Mouse (Mus musculus): ENCODE results near the gene Lmbrd1.
"Not testable (repeated sequence)": the region's sequence is repeated elsewhere in the genome, so short reads cannot be mapped to it uniquely, and the experiment has no call there.

Gene Lmbrd1

DNA sequence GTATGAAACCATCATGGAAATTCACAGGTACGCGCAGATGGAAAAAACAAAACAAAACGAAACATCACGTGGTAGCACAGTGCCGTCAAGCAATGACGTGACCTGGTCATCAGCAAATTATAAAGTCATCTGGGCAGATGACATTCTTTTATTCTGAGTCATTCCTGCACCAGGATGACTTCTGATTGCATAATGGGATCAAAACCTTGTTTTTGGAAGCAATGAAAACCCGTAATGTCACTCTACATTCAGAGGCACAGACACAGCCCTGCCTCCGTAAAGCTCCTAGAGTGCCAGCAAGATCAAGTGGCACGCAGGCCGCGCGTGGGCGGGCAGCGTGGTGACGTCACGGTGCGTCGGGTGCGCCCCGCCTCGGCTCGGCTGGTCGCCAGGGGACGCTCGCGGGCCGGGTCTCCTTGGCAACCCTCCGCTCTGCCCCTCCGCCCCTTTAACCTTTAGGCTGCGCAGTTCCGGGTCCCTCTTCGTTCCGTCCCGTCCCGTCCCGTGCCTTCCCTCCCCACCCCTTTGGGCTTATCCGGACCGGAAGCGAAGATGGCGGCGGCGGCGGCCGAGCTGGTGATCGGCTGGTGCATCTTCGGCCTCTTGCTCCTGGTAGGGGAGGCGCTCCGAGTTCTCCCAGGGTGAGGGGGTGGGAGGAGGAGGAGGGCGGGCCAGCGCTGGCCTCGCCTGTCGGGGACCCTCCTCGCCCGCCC, at the start of gene Lmbrd1:
Gene Lmbrd1, plus strand, starts transcription at position 426 of the 713 bp plus-strand sequence.
- DNase-seq (ENCODE audit: inconsistent age in 2 of 2, low spot score in 1 of 2): peak; percentile 96 to 98

- DNase-seq (ENCODE audit: inconsistent age in 2 of 2, low spot score in 1 of 2): peak in 1 of 2 experiments; percentile 57
Measured at GRCm38 (mm10) chr1:24633553-24634132, 44.8 kb upstream of the Lmbrd1 start.

GRCm38 (mm10) chr1:24650100-24650499, 28.3 kb upstream of the Lmbrd1 start:
- no peak for DNase-seq (ENCODE audit: inconsistent age in 2 of 2, low spot score in 1 of 2)

DNA sequence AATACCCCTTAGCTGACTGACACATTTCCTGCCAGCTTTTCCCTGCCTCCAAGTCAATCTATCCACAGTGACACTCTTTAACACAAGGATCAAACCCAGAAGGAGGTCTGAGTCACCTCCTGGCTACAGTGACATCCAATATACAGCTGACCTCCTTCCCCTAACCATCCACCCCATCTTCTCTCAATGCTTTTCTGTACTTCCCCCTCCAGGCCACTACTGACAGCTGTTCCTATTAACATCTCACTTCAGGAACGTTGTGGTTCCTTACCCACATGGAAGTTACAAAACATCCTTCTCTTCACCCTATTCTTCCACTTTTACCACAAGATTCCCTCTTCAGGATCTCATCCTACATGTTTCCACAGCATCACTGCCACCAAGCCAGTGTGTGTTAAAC, 18.5 kb upstream of the Lmbrd1 start:
- DNase-seq (ENCODE audit: inconsistent age in 2 of 2, low spot score in 1 of 2): no peak

DNA sequence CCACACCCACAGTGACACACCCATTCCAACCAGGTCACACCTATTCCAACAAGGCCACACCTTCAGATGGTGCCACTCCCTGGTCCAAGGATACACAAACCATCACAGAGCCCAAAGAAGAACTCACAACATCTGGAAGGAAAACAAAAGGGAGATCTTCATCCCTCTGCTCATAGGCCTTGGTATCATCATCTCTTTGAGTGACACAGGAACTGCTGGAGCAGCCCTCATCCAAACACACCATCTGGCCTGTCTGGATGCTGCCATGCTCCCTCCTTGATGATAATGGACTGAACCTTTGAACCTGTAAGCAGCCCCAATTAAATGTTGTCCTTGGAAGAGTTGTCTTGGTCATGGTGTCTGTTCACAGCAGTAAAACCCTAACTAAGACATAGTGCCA, 17.8 kb upstream of the Lmbrd1 start:
- not testable (repeated sequence) for DNase-seq (ENCODE audit: inconsistent age in 2 of 2, low spot score in 1 of 2)

- DNase-seq (ENCODE audit: inconsistent age in 2 of 2, low spot score in 1 of 2): no peak
Measured at GRCm38 (mm10) chr1:24661551-24661950, 16.9 kb upstream of the Lmbrd1 start.

DNA sequence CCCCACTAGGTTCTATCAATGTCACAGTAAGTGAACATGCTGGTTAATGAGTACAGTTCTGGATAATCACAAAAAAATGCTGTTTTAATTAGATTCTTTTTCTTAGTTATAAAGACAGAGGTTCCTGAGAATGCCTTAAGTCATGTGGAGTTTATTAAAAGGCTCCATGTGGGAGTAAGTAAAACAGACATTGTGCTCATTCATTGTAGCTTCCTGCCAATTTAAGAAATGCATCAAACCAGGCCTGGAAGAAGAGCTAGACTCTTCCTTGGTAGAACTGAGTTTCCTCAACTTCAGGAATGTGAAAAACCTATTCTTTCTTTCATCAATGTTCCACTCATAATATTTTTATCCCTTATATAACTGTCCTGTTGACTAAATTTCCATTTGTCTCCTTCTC, 14.3 kb upstream of the Lmbrd1 start:
- DNase-seq (ENCODE audit: inconsistent age in 2 of 2, low spot score in 1 of 2): no peak

DNA sequence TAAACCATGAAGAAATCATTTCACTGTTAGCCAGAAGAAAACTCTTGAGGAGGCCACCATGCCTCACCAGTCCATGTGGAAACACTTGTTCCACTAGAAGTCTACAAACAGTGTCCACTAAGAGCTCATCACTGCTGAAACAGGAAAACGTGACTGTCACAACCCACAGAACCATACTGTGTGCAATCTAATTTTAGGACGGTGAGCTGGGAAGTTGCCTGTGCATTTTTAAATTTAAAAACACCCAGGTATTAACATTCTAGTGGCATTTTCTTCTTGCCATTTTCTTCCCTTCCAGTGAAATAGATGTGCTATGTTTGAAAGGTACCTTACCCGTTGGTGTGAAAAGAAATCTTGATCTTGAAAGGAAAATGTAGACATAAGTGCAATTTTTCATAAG, 5.2 kb upstream of the Lmbrd1 start:
- no peak for DNase-seq (ENCODE audit: inconsistent age in 2 of 2, low spot score in 1 of 2)

GRCm38 (mm10) chr1:24677706-24678105, 724 bp upstream of the Lmbrd1 start:
- no peak for DNase-seq (ENCODE audit: inconsistent age in 2 of 2, low spot score in 1 of 2)

- DNase-seq (ENCODE audit: inconsistent age in 2 of 2, low spot score in 1 of 2): no peak
Measured at GRCm38 (mm10) chr1:24679071-24679470, 641 bp downstream of the Lmbrd1 start.

DNA sequence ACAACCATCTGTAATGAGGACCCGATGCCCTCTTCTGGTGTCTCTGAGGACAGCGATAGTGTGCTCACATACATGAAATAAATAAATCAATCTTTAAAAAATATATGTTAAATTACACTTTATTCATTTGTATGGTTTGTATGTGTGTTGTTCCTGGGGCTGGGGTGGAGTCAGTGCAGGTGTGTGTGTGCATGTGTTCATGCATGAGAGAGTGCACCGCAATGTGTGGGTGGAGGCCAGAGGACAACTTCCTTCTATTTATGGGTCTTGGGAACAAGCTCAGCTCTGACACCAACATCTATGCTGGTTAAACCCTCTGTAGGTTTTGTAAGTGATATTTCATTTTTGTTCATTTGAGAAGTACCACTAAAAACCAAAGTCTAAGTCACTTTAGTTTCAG, 2.6 kb downstream of the Lmbrd1 start:
- DNase-seq (ENCODE audit: inconsistent age in 2 of 2, low spot score in 1 of 2): no peak

DNA sequence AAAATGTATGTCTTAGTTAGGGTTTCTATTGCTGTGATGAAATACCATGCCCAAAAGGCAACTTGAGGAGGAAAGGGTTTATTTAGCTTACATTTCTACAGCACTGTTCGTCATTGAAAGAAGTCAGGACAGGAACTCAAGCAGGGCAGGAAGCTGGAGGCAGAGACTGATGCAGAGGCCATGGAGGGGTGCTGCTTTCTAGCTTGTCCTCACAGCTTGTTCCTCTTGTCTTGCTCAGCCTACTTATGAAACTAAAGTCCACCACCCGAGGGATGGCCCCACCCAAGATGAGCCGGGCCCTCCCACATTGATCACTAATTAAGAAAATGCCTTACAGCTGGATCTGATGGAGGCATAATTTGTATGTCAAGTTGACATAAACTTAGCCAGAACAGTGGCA, 3.5 kb downstream of the Lmbrd1 start:
- DNase-seq (ENCODE audit: inconsistent age in 2 of 2, low spot score in 1 of 2): no peak

DNA sequence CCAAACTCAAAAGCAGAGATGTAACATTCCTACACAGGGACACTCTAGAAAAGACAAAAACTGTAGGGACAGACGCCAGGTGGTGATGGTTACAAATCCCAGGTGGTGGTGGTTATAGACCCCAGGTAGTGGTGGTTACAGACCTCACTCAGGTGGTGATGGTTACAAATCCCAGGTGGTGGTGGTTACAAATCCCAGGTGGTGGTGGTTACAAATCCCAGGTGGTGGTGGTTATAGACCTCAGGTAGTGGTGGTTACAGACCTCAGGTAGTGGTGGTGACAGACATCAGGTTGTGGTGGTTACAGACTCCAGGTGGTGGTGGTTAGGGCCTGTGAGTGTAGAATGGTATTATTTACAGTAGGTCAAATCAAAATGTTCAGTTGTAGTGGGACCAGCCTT, 5.5 kb downstream of the Lmbrd1 start:
- DNase-seq (ENCODE audit: inconsistent age in 2 of 2, low spot score in 1 of 2): no peak

DNA sequence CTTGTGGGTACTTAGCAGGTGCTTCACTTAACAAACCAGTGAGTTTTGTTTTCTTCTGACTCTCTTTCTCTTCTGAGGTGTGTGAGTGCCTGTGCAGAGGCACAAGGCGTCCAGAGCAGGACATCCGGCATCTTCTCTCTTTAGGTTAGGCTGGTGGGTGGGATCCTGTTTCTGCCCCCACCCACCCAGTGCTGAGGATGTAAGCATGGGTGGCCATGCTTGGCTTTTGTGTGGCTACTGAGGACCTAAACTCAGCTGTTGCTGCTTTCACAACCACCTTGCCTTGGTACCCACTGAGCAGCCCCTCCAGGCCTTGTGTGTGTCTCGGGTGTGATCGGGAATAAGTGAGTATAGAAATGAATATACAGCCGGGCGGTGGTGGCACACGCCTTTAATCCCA, 7.2 kb downstream of the Lmbrd1 start:
- no peak for DNase-seq (ENCODE audit: inconsistent age in 2 of 2, low spot score in 1 of 2)

DNA sequence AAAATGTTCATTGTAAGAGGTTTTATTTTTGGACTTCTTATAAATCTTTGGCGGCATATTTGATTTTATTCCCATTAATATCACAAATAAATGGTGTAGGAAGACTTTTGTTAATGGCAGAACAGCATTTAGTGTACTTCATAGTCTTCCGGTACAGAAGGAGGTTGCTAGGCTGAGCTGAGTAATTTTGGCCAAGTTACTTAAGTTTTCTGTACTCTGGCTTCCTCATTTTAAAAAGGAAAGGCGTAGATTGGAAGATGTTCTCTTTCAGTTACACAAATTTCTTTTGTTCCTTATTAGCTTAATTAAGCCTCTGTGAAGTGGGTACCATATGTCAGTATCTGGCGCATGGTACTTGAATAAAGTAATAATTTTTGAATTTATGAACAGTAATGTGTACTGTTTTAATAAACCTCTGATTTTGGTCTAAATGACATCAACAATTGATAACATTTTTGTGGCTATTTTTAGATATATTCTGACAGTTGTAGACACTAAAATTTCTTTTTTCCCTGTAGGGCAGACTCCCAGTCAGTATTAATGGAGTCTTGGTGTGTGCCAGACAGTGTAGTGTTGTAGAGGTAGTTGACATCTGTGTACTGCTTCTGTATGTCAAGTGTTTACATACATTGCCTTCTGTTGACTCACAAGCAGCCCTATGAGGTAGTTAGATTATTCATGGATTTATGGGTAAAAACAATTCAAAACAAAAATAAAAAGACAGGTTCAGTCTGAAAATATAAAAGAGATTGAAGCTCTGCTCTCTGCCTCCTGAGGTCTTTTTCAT, 8.0 kb downstream of the Lmbrd1 start:
- DNase-seq (ENCODE audit: inconsistent age in 2 of 2, low spot score in 1 of 2): no peak

GRCm38 (mm10) chr1:24697677-24698076, 19.2 kb downstream of the Lmbrd1 start:
- no peak for DNase-seq (ENCODE audit: inconsistent age in 2 of 2, low spot score in 1 of 2)

DNA sequence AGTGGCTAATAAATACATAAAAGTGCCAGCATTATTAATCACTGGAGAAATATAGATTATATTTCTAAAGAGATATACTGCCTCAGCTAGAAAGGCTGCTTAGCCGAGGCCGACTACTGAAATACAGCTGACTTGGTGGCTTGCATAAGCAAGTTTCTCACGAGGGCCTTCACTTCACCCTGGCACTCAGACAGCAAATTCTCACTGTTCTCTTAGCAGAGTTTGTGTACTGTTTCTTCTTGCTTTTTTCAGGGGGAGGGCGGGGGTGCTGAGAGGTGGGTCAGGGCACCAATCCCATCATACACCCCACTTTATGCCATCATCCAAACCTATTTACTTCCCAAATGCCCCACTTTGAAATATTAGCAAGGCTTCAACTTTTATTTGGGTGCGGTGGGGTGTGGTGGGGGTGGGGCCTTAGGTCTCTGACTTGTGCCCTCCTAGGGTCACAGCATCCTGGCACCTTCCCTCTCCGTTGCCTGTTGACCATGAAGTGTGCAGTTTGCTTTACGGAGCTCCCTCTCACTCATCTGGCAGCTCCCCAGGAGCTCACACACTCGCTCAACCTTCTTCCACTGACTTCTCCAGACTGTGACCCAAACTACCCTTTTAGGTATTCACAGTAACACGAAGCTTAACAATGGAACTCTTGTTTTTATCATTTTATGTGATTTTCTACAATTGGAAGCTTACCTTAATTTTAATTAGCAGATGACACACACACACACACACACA, 19.9 kb downstream of the Lmbrd1 start:
- no peak for DNase-seq (ENCODE audit: inconsistent age in 2 of 2, low spot score in 1 of 2)

DNA sequence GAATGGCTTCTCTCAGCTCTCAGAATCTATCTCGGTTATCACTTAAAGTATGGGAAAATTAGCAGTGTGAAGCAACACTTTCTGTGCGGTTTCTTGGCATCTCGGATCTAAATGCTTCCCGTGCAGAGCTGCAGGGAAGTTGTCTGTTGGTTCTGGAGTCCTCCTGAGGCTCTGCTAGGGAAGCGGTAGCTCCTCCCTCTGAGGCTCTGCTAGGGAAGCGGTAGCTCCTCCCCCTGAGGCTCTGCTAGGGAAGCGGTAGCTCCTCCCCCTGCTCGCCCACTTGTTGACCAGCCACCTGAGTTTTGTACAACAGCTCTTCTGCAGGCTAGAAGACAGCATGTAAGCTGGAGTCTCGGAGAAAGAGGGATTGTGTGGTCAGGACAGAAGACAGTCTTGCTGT, 20.9 kb downstream of the Lmbrd1 start:
- DNase-seq (ENCODE audit: inconsistent age in 2 of 2, low spot score in 1 of 2): peak in 1 of 2 experiments; percentile 45

GRCm38 (mm10) chr1:24700241-24700640, 21.8 kb downstream of the Lmbrd1 start:
- DNase-seq (ENCODE audit: inconsistent age in 2 of 2, low spot score in 1 of 2): no peak

GRCm38 (mm10) chr1:24703821-24704220, 25.4 kb downstream of the Lmbrd1 start:
- DNase-seq (ENCODE audit: inconsistent age in 2 of 2, low spot score in 1 of 2): peak in 1 of 2 experiments; percentile 8

GRCm38 (mm10) chr1:24716301-24716700, 37.9 kb downstream of the Lmbrd1 start:
- peak; percentile 20 to 54 for DNase-seq (ENCODE audit: inconsistent age in 2 of 2, low spot score in 1 of 2)
